Mouse (Mus musculus) retina, postnatal 1 day (tissue): ENCODE results near the gene Gm49340.
"Not testable (repeated sequence)": the region's sequence is repeated elsewhere in the genome, so short reads cannot be mapped to it uniquely, and the experiment has no call there.

ENCODE experiments used
- DNase-seq: peaks from one replicate; pipeline ENCODE4 v3.0.0-alpha.2; 2012

Gm49340 gene

GRCm38 (mm10) chr11:73329442-73329841, at the start of gene Gm49340, which contains the start of the genes Aspa and Spata22:
Gene Gm49340, plus strand, starts transcription at chr11:73329741.
Gene Aspa, minus strand, starts transcription at chr11:73329596.
Gene Spata22, plus strand, starts transcription at chr11:73329741.
- no peak for DNase-seq

GRCm38 (mm10) chr11:73280710-73281109, 48.8 kb upstream of the Gm49340 start:
- no peak for DNase-seq

- peak; percentile 73 for DNase-seq
Observed at GRCm38 (mm10) chr11:73281528-73282027, 48.0 kb upstream of the Gm49340 start.

GRCm38 (mm10) chr11:73283369-73283768, 46.2 kb upstream of the Gm49340 start:
- DNase-seq: no peak

- no peak for DNase-seq
Observed at GRCm38 (mm10) chr11:73283926-73284325, 45.6 kb upstream of the Gm49340 start.

GRCm38 (mm10) chr11:73284351-73284750, 45.2 kb upstream of the Gm49340 start:
- DNase-seq: no peak

GRCm38 (mm10) chr11:73289621-73290020, 39.9 kb upstream of the Gm49340 start:
- no peak for DNase-seq

GRCm38 (mm10) chr11:73303123-73303522, 26.4 kb upstream of the Gm49340 start:
- DNase-seq: no peak

- no peak for DNase-seq
Observed at GRCm38 (mm10) chr11:73315961-73316360, 13.6 kb upstream of the Gm49340 start.

- DNase-seq: not testable (repeated sequence)
Observed at GRCm38 (mm10) chr11:73318581-73318980, 11.0 kb upstream of the Gm49340 start.

GRCm38 (mm10) chr11:73321064-73321463, 8.5 kb upstream of the Gm49340 start:
- DNase-seq: not testable (repeated sequence)

- DNase-seq: no peak
Observed at GRCm38 (mm10) chr11:73323906-73324830, 5.4 kb upstream of the Gm49340 start.

GRCm38 (mm10) chr11:73326485-73326886, 3.1 kb upstream of the Gm49340 start:
- DNase-seq: no peak

GRCm38 (mm10) chr11:73327361-73327760, 2.2 kb upstream of the Gm49340 start:
- DNase-seq: no peak

- no peak for DNase-seq
Observed at GRCm38 (mm10) chr11:73333357-73333756, 3.8 kb downstream of the Gm49340 start.

GRCm38 (mm10) chr11:73336919-73337318, 7.4 kb downstream of the Gm49340 start:
- DNase-seq: no peak

- no peak for DNase-seq
Observed at GRCm38 (mm10) chr11:73350483-73350882, 20.9 kb downstream of the Gm49340 start, which contains the start of gene Olfr20. Gene Olfr20, plus strand, starts transcription at chr11:73350783.

- DNase-seq: no peak
Observed at GRCm38 (mm10) chr11:73370946-73371345, 41.4 kb downstream of the Gm49340 start, which contains the start of gene Olfr376. Gene Olfr376, plus strand, starts transcription at chr11:73371246.

- DNase-seq: no peak
Observed at GRCm38 (mm10) chr11:73395374-73395773, 65.8 kb downstream of the Gm49340 start.

GRCm38 (mm10) chr11:73399514-73399913, 70.0 kb downstream of the Gm49340 start, which contains the start of gene Olfr1:
Gene Olfr1, minus strand, starts transcription at chr11:73399614.
- DNase-seq: no peak
